Mouse (Mus musculus) liver, embryonic 13.5 days (tissue): ENCODE data around the gene Fam243. TPM values are rescaled to one million over a fixed set of nuclear protein-coding genes. Genes with fewer than 3 reads are reported as not detected.

Experiments
- polyA plus RNA-seq: library from polyadenylated mRNA; unstranded; fragments of >200 nt; fragmentation: Nextera tagmentation; extraction: Ambion mirVana; gene quantifications from 2 replicates; pipeline ENCODE4 v1.2.1, GENCODE M21; 2015

Fam243 gene
- polyA plus RNA-seq, 1 experiment from 2014 or later, result not detected

Other genes with a start within 250 kb of the Fam243 start
- gene Kcne2, start 29.1 kb downstream of the Fam243 start, polyA plus RNA-seq, result 0.06 TPM in 1 of 2 replicates, not detected in the other
- 65.6 and 74.9 TPM in 2 replicates for gene Smim11, start 20.2 kb downstream of the Fam243 start, polyA plus RNA-seq
- gene Kcne1, start 38.0 kb upstream of the Fam243 start, polyA plus RNA-seq, result 0.13 and 0.17 TPM in 2 replicates
- 9.4 and 11.4 TPM in 2 replicates for gene Rcan1, start 149.4 kb upstream of the Fam243 start, polyA plus RNA-seq
- 0.61 and 0.70 TPM in 2 replicates for gene Clic6, start 164.3 kb upstream of the Fam243 start, polyA plus RNA-seq